9 mouse cellular contexts compared by ENCODE assay signal in genomic region chr12:75176691-75177645, GRCm38 (mm10). TPM values are rescaled to one million over a fixed set of nuclear protein-coding genes. Genes with fewer than 3 reads are reported as not detected.
DNase-seq lines count a peak whose midpoint lies in the region; ATAC-seq and TF ChIP-seq lines count a peak whose summit lies in the region.
"Had no signal": no experiment of that assay in that cellular context is flagged by ENCODE, and none has a peak within 500 bp of the region (broad histone marks: within the 10 kb centered on the region; RNA-seq: fewer than 3 reads in every experiment).

Kcnh5 (minus strand) TSS chr12:75177332.

- no peaks in the 10 kb centered on the region for H3K9me3 ChIP-seq in lung, postnatal 0 days (ENCODE audit: low read length)
- H3K9me3 ChIP-seq in stomach, embryonic 16.5 days (replicated peaks; ENCODE audit: control insufficient read depth, low read length), result no peaks in the 10 kb centered on the region

- no peaks in the 10 kb centered on the region for H3K4me1 ChIP-seq in lung, postnatal 0 days (ENCODE audit: insufficient read depth, low read depth, low read length)
- H3K4me1 ChIP-seq in stomach, embryonic 16.5 days (ENCODE audit: control insufficient read depth, insufficient read depth, low read length), result peaks cover 6% of the 10 kb centered on the region; the same call in 1 of the 2 replicates

- no peak within 1 kb of the TSS for H3K27ac ChIP-seq in lung, postnatal 0 days (ENCODE audit: low read length)
- H3K27ac ChIP-seq in stomach, embryonic 16.5 days (ENCODE audit: low read length), result no peak within 1 kb of the TSS

- TF ChIP-seq CTCF in lung, postnatal 0 days (IDR thresholded peaks at IDR 0.05), result no peak

- TF ChIP-seq EP300 in lung, postnatal 0 days (IDR thresholded peaks at IDR 0.05), result no peak

- DNase-seq in lung, postnatal 0 days (ENCODE audit: low spot score), result no peak
- no peak for DNase-seq in lung, postnatal 25 days (ENCODE audit: low spot score)
- peak; percentile 20 for DNase-seq in cerebellum, adult 9-11 months
- DNase-seq in frontal cortex, adult 2 months (ENCODE audit: extremely low spot score in 1 of 2, low spot score in 1 of 2), result peak; percentile 39 to 79
- DNase-seq in kidney, postnatal 36 days, result peak; percentile 1 to 2
- DNase-seq in spleen, postnatal 4 days (ENCODE audit: low spot score in 2 of 2), result no peak

- H3K4me2 ChIP-seq in lung, postnatal 0 days (replicated peaks; ENCODE audit: low read depth, low read length), result no peak within 1 kb of the TSS
- H3K4me2 ChIP-seq in stomach, embryonic 16.5 days (ENCODE audit: low read depth, low read length), result peak within 1 kb of the TSS; percentile 65

- ATAC-seq in lung, postnatal 0 days, result peak; percentile 9; the same call in 1 of the 2 replicates
- ATAC-seq in megakaryocyte progenitor cell, adult 5-6 weeks (replicated peaks; ENCODE audit: poor library complexity), result 0 out of 2 replicates have a peak, but pooled peaks have one; percentile 29
- ATAC-seq in stomach, embryonic 16.5 days (ENCODE audit: insufficient read depth, low FRiP score), result peak; percentile 71; the same call in 1 of the 2 replicates

- H3K9ac ChIP-seq in lung, postnatal 0 days (replicated peaks; ENCODE audit: low read depth), result no peak within 1 kb of the TSS
- H3K9ac ChIP-seq in stomach, embryonic 16.5 days (ENCODE audit: low read length), result peak within 1 kb of the TSS; percentile 54

- H3K27me3 ChIP-seq in lung, postnatal 0 days (replicated peaks; ENCODE audit: insufficient read depth, low read length), result peaks cover 32% of the 10 kb centered on the region
- peaks cover 54% of the 10 kb centered on the region for H3K27me3 ChIP-seq in stomach, embryonic 16.5 days (ENCODE audit: control insufficient read depth, insufficient read depth, low read length)

- no peak within 1 kb of the TSS for H3K4me3 ChIP-seq in lung, postnatal 0 days (ENCODE audit: low read depth, low read length)
- H3K4me3 ChIP-seq in stomach, embryonic 16.5 days (replicated peaks; ENCODE audit: low read length), result peak within 1 kb of the TSS; percentile 43

- WGBS in lung, postnatal 0 days, result 2% methylated on average over 52 of the region's 52 CpGs
- WGBS in stomach, embryonic 16.5 days, result under 1% methylated on average over 50 of the region's 52 CpGs

- no peaks in the 10 kb centered on the region for H3K36me3 ChIP-seq in lung, postnatal 0 days (ENCODE audit: insufficient read depth, low read length)
- no peaks in the 10 kb centered on the region for H3K36me3 ChIP-seq in stomach, embryonic 16.5 days (ENCODE audit: control insufficient read depth, insufficient read depth, low read length)

RNA-seq across cellular contexts. Expression of gene Kcnh5, which starts in this region (rescaled TPM):
- not detected in 2 replicates for polyA plus RNA-seq in lung, postnatal 0 days (2015; fragmentation: Nextera tagmentation; extraction: Ambion mirVana)
- polyA plus RNA-seq in frontal cortex, adult 2 months (2012; rRNA removed), result 5.5 and 7.4 TPM in 2 replicates
- 0.10 and 0.32 TPM in 2 replicates for total RNA-seq in megakaryocyte progenitor cell, adult 5-6 weeks (2015)
- total RNA-seq in megakaryocyte progenitor cell, adult 5-6 weeks (2017), result not detected in 2 replicates
- polyA plus RNA-seq in stomach, embryonic 16.5 days (2015; fragmentation: Nextera tagmentation; extraction: Ambion mirVana), result 0.13 and 0.19 TPM in 2 replicates
- polyA plus RNA-seq: small intestine, adult 2 months had no signal

Comparison
In these comparisons a context has a peak if more than half of its experiments do, and no peak if none do; other contexts are left out.
1. Peak in ATAC-seq in lung, postnatal 0 days; RNA of the gene not detected or under 1 TPM.
2. Peak in ATAC-seq in megakaryocyte progenitor cell, adult 5-6 weeks; RNA of the gene not detected or under 1 TPM.
3. Peak in ATAC-seq, H3K4me3 ChIP-seq, H3K9ac ChIP-seq and H3K4me2 ChIP-seq in stomach, embryonic 16.5 days; RNA of the gene not detected or under 1 TPM.
4. ATAC-seq: peak in every context shown above with its lines; median percentile 71 in stomach, embryonic 16.5 days; 29 in megakaryocyte progenitor cell, adult 5-6 weeks; 9 in lung, postnatal 0 days.
5. DNase-seq: peak in cerebellum, adult 9-11 months (single experiment), frontal cortex, adult 2 months (2 of 2) and kidney, postnatal 36 days (2 of 2); none in lung, postnatal 0 days (single experiment), lung, postnatal 25 days (single experiment) and spleen, postnatal 4 days (0 of 2).